Mouse (Mus musculus) ovary, postnatal 10 days (tissue): ENCODE data around the gene Minpp1.

Source experiments
- DNase-seq: peaks from one replicate; pipeline ENCODE4 v3.0.0; 2022; ENCODE audit warnings: low spot score

Minpp1 gene

GRCm38 (mm10) chr19:32527139-32527538 lies 41.6 kb downstream of the Minpp1 start:
- no peak for DNase-seq

GRCm38 (mm10) chr19:32528723-32529122 lies 43.2 kb downstream of the Minpp1 start:
- no peak for DNase-seq

GRCm38 (mm10) chr19:32529252-32529942 lies 43.8 kb downstream of the Minpp1 start:
- no peak for DNase-seq

DNA sequence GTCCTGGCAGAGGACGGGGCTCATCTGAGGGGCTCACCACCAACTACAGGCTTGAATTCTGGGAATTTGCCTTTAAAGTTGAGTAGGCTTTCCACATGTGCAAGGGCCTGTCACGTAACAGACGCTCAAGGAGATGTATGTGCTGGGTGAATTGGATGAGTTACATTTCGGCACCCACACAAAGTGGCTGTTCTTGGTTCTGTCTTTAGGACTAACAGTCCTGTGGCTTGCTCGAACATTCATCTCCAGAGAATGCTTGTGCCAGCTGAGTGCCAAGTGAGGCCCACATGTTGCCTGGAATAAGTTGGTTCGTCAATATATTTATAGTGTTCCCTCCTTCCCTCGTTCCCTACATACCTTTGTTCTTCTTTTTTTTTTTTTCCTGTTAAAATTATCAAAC lies 44.7 kb downstream of the Minpp1 start:
- no peak for DNase-seq

DNA sequence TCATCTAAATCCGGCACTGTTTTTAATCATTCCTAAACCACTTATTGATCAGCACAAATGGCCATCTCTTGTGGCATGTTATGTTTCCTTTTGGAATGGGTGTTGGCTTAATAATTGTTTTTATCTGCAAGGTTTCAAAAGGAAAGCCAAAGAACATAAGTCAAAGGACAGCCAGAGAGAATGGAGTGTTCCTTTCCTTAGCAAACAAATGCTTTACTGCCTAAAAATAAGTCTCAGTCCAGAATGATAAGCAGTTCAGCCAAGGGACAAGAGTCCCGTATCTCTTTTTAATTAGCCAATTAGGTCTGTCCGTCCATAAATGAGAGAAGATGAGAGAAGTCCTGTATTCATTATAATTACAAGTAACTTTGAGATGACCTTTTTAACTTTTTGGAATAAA lies 46.8 kb downstream of the Minpp1 start:
- no peak for DNase-seq

GRCm38 (mm10) chr19:32532737-32533505 lies 47.4 kb downstream of the Minpp1 start:
- DNase-seq = no peak

DNA sequence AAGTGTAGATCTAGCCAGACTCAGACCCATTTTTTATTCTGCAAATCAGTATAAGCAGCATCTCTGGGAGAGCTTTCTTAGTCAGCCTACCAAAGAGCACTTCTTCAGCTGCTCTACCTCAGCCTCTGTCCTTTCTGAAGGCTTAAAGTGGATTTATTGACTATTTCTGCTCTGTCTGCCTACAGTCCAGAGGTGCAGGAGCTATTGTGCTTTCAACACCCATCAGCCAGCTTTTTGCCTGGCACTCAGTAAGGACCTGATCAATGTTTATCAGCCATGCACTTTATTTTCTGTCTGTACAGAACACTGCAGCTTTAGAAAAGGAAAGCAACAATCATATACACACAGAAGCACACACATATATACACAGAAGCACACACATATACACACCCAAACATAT lies 49.3 kb downstream of the Minpp1 start:
- DNase-seq = no peak

GRCm38 (mm10) chr19:32542784-32543490 lies 57.4 kb downstream of the Minpp1 start:
- no peak for DNase-seq

DNA sequence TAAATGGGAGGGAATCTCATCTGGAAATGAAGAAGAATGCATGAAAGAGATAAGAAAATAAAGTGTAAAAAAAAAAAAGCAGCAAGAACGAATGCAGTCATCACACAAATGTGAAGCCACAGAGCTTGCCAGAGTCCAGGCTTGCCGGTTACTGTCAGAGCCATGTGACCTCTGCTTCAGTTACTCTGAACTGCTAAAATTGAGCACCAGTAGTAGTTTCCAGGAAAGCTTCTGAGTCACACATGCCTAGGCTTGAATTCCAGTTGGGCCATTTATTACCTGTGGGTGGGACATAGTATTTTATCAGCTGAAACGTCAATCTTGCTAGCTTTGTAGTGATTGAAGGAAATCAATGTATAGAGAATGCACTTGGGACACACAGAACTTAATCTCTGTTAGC lies 61.8 kb downstream of the Minpp1 start:
- no peak for DNase-seq

- DNase-seq = no peak
Measured at GRCm38 (mm10) chr19:32548202-32548601, 62.6 kb downstream of the Minpp1 start.

- no peak for DNase-seq
Measured at GRCm38 (mm10) chr19:32550446-32550845, 64.9 kb downstream of the Minpp1 start.

- no peak for DNase-seq
Measured at GRCm38 (mm10) chr19:32551442-32551841, 65.9 kb downstream of the Minpp1 start.

- no peak for DNase-seq
Measured at GRCm38 (mm10) chr19:32552106-32552505, 66.5 kb downstream of the Minpp1 start.

GRCm38 (mm10) chr19:32553310-32553709 lies 67.7 kb downstream of the Minpp1 start:
- DNase-seq = no peak

DNA sequence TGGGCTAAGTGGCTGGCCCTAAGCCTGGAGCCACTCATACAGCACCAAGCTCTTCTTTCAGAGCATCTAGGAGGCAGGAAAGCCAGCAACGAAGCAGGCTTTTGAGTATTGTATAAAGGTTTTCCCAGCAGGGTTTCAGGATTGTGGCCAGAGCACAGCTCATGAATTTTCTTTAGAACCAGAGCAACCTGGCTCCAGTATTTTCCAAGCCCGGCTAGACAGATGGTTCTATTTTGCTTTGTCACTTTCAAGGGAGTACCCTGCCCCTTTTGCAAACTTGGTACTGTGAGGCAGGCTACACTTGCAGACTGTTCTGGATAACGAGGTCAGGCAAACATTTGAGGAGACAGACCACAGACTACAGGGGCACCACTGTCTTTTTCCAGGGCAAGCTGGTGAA lies 69.7 kb downstream of the Minpp1 start:
- DNase-seq = no peak
